Mouse (Mus musculus) neural tube, embryonic 15.5 days (tissue): Measurements from ENCODE around the gene Sdk2. TPM values are rescaled to one million over a fixed set of nuclear protein-coding genes. Genes with fewer than 3 reads are reported as not detected.

Experiments used
- ATAC-seq: fragments of 200-750 bp; cut with Nextera tagmentation; 2 replicates; pipeline ENCODE4 v1.8.0; 2017; ENCODE audit warnings: mild to moderate bottlenecking, moderate TSS enrichment, moderate library complexity; ENCODE audit not compliant: low FRiP score
- H3K27ac ChIP-seq: fragments of 300-500 bp; sonication (generic); replicated peaks from 2 replicates; pipeline ENCODE4 v1.5.1; 2015; ENCODE audit warnings: mild to moderate bottlenecking, inconsistent platforms
- H3K27me3 ChIP-seq: fragments of 300-500 bp; sonication (generic); replicated peaks from 2 replicates; pipeline ENCODE4 v1.6.1; 2015; ENCODE audit warnings: inconsistent platforms
- H3K36me3 ChIP-seq: fragments of 300-500 bp; sonication (generic); 2 replicates; pipeline ENCODE4 v1.6.1; 2015; ENCODE audit warnings: inconsistent platforms
- H3K4me1 ChIP-seq: fragments of 300-500 bp; sonication (generic); 2 replicates; pipeline ENCODE4 v1.6.1; 2015; ENCODE audit warnings: inconsistent platforms
- H3K4me2 ChIP-seq: fragments of 300-500 bp; sonication (generic); 2 replicates; pipeline ENCODE4 v1.6.1; 2015; ENCODE audit warnings: inconsistent platforms, mild to moderate bottlenecking, moderate library complexity
- H3K4me3 ChIP-seq: fragments of 300-500 bp; sonication (generic); replicated peaks from 2 replicates; pipeline ENCODE4 v1.5.1; 2015; ENCODE audit warnings: mild to moderate bottlenecking, inconsistent platforms
- H3K9ac ChIP-seq: fragments of 300-500 bp; sonication (generic); replicated peaks from 2 replicates; pipeline ENCODE4 v1.6.1; 2015; ENCODE audit warnings: mild to moderate bottlenecking, inconsistent platforms
- H3K9me3 ChIP-seq: fragments of 300-500 bp; sonication (generic); replicated peaks from 2 replicates; pipeline ENCODE4 v1.6.1; 2016; ENCODE audit warnings: inconsistent platforms
- WGBS: fragments of 180-500 bp; shearing (Covaris S2); methylation state at CpG from one replicate; pipeline ENCODE4 v1.1.7; 2015; ENCODE audit warnings: mixed read lengths; 5-methylcytosine and 5-hydroxymethylcytosine counted together
- polyA plus RNA-seq: library from polyadenylated mRNA; unstranded; fragments of >200 nt; fragmentation: Nextera tagmentation; extraction: Ambion mirVana; gene quantifications from 2 replicates; pipeline ENCODE4 v1.2.1, GENCODE M21; 2015

Sdk2 gene
- polyA plus RNA-seq, 1 experiment from 2014 or later: 4.6 TPM

- Histone ChIP-seq H3K4me1 (peaks cover 5% of the 10 kb centered on the region; the same call in 1 of the 2 replicates), H3K4me2 (no peak overlapping the region), H3K27me3 (no peaks in the 10 kb centered on the region), H3K27ac (no peak overlapping the region), H3K4me3 (no peak overlapping the region), H3K36me3 (no peaks in the 10 kb centered on the region), H3K9ac (no peak overlapping the region), H3K9me3 (no peaks in the 10 kb centered on the region)
- 93% methylated on average over 5 of the region's 5 CpGs for WGBS
- ATAC-seq: no peak
Observed at GRCm38 (mm10) chr11:113773191-113773590, 293.7 kb downstream of the Sdk2 start.

GRCm38 (mm10) chr11:113771187-113771586 is 295.7 kb downstream of the Sdk2 start:
- no peaks in the 10 kb centered on the region for H3K9me3 ChIP-seq
- no peaks in the 10 kb centered on the region for H3K36me3 ChIP-seq
- no peak overlapping the region for H3K27ac ChIP-seq
- H3K4me2 ChIP-seq: no peak overlapping the region
- H3K4me1 ChIP-seq: peaks cover 10% of the 10 kb centered on the region; the same call in 1 of the 2 replicates
- no peaks in the 10 kb centered on the region for H3K27me3 ChIP-seq
- ATAC-seq: no peak
- 81% methylated on average over 13 of the region's 13 CpGs for WGBS
- no peak overlapping the region for H3K4me3 ChIP-seq
- no peak overlapping the region for H3K9ac ChIP-seq

- no peaks in the 10 kb centered on the region for H3K27me3 ChIP-seq
- no peaks in the 10 kb centered on the region for H3K9me3 ChIP-seq
- 58% methylated on average over 3 of the region's 3 CpGs for whole genome bisulfite sequencing
- H3K36me3 ChIP-seq: no peaks in the 10 kb centered on the region
- H3K4me3 ChIP-seq: no peak overlapping the region
- no peak overlapping the region for H3K9ac ChIP-seq
- H3K27ac ChIP-seq: no peak overlapping the region
- no peak overlapping the region for H3K4me2 ChIP-seq
- no peak for ATAC-seq
- peaks cover 15% of the 10 kb centered on the region for H3K4me1 ChIP-seq
Observed at GRCm38 (mm10) chr11:113768356-113768755, 298.5 kb downstream of the Sdk2 start.

GRCm38 (mm10) chr11:113767285-113767684 is 299.6 kb downstream of the Sdk2 start:
- H3K27ac ChIP-seq: no peak overlapping the region
- no peaks in the 10 kb centered on the region for H3K27me3 ChIP-seq
- no peak overlapping the region for H3K4me2 ChIP-seq
- H3K9ac ChIP-seq: no peak overlapping the region
- H3K36me3 ChIP-seq: no peaks in the 10 kb centered on the region
- WGBS: 66% methylated on average over 8 of the region's 8 CpGs
- ATAC-seq: no peak
- no peaks in the 10 kb centered on the region for H3K9me3 ChIP-seq
- H3K4me1 ChIP-seq: peaks cover 16% of the 10 kb centered on the region
- H3K4me3 ChIP-seq: no peak overlapping the region

- Histone ChIP-seq H3K9ac (no peak overlapping the region), H3K27ac (no peak overlapping the region), H3K4me3 (no peak overlapping the region), H3K36me3 (no peaks in the 10 kb centered on the region), H3K4me1 (peaks cover 16% of the 10 kb centered on the region), H3K9me3 (no peaks in the 10 kb centered on the region), H3K27me3 (no peaks in the 10 kb centered on the region), H3K4me2 (no peak overlapping the region)
- ATAC-seq: no peak
- WGBS: 54% methylated on average over 10 of the region's 10 CpGs
Observed at GRCm38 (mm10) chr11:113766284-113766985, 300.4 kb downstream of the Sdk2 start.

- Histone ChIP-seq H3K27ac (no peak overlapping the region), H3K9ac (no peak overlapping the region), H3K9me3 (no peaks in the 10 kb centered on the region), H3K27me3 (no peaks in the 10 kb centered on the region), H3K4me2 (no peak overlapping the region), H3K4me3 (no peak overlapping the region), H3K4me1 (peaks cover 16% of the 10 kb centered on the region), H3K36me3 (no peaks in the 10 kb centered on the region)
- no peak for ATAC-seq
- 94% methylated on average over 6 of the region's 6 CpGs for WGBS
Observed at GRCm38 (mm10) chr11:113764132-113764849, 302.6 kb downstream of the Sdk2 start.

GRCm38 (mm10) chr11:113763449-113763848 is 303.4 kb downstream of the Sdk2 start:
- whole genome bisulfite sequencing: 15% methylated on average over 5 of the region's 5 CpGs
- no peak overlapping the region for H3K27ac ChIP-seq
- no peak overlapping the region for H3K4me3 ChIP-seq
- H3K4me2 ChIP-seq: no peak overlapping the region
- H3K27me3 ChIP-seq: no peaks in the 10 kb centered on the region
- ATAC-seq: no peak
- H3K36me3 ChIP-seq: no peaks in the 10 kb centered on the region
- H3K4me1 ChIP-seq: peaks cover 16% of the 10 kb centered on the region
- H3K9ac ChIP-seq: no peak overlapping the region
- no peaks in the 10 kb centered on the region for H3K9me3 ChIP-seq

GRCm38 (mm10) chr11:113762136-113762797 is 304.6 kb downstream of the Sdk2 start:
- no peak overlapping the region for H3K4me3 ChIP-seq
- ATAC-seq: no peak
- H3K27ac ChIP-seq: no peak overlapping the region
- no peak overlapping the region for H3K9ac ChIP-seq
- no peaks in the 10 kb centered on the region for H3K27me3 ChIP-seq
- H3K4me2 ChIP-seq: no peak overlapping the region
- no peaks in the 10 kb centered on the region for H3K36me3 ChIP-seq
- no peaks in the 10 kb centered on the region for H3K9me3 ChIP-seq
- WGBS: 84% methylated on average over 8 of the region's 8 CpGs
- H3K4me1 ChIP-seq: peaks cover 15% of the 10 kb centered on the region

- ATAC-seq: no peak
- Histone ChIP-seq H3K9me3 (no peaks in the 10 kb centered on the region), H3K4me2 (no peak overlapping the region), H3K27me3 (no peaks in the 10 kb centered on the region), H3K4me3 (no peak overlapping the region), H3K36me3 (no peaks in the 10 kb centered on the region), H3K4me1 (peaks cover 9% of the 10 kb centered on the region), H3K27ac (no peak overlapping the region), H3K9ac (no peak overlapping the region)
- 89% methylated on average over 7 of the region's 7 CpGs for WGBS
Observed at GRCm38 (mm10) chr11:113761646-113762045, 305.2 kb downstream of the Sdk2 start.

GRCm38 (mm10) chr11:113760476-113760875 is 306.4 kb downstream of the Sdk2 start:
- Histone ChIP-seq H3K9me3 (no peaks in the 10 kb centered on the region), H3K36me3 (no peaks in the 10 kb centered on the region), H3K4me1 (peaks cover 6% of the 10 kb centered on the region; the same call in 1 of the 2 replicates), H3K4me2 (no peak overlapping the region), H3K27ac (no peak overlapping the region), H3K9ac (no peak overlapping the region), H3K4me3 (no peak overlapping the region), H3K27me3 (no peaks in the 10 kb centered on the region)
- 67% methylated on average over 7 of the region's 7 CpGs for WGBS
- ATAC-seq: no peak

- H3K4me2 ChIP-seq: no peak overlapping the region
- no peaks in the 10 kb centered on the region for H3K9me3 ChIP-seq
- no peaks in the 10 kb centered on the region for H3K36me3 ChIP-seq
- H3K4me1 ChIP-seq: peaks cover 6% of the 10 kb centered on the region; the same call in 1 of the 2 replicates
- H3K9ac ChIP-seq: no peak overlapping the region
- ATAC-seq: no peak
- no peak overlapping the region for H3K27ac ChIP-seq
- WGBS: 96% methylated on average over 5 of the region's 5 CpGs
- H3K27me3 ChIP-seq: no peaks in the 10 kb centered on the region
- H3K4me3 ChIP-seq: no peak overlapping the region
Observed at GRCm38 (mm10) chr11:113758851-113759250, 308.0 kb downstream of the Sdk2 start.

- Histone ChIP-seq H3K9me3 (no peaks in the 10 kb centered on the region), H3K36me3 (no peaks in the 10 kb centered on the region), H3K4me3 (no peak overlapping the region), H3K27ac (no peak overlapping the region), H3K9ac (no peak overlapping the region), H3K4me2 (no peak overlapping the region), H3K27me3 (no peaks in the 10 kb centered on the region), H3K4me1 (peaks cover 8% of the 10 kb centered on the region)
- WGBS: 95% methylated on average over 12 of the region's 12 CpGs
- ATAC-seq: no peak
Observed at GRCm38 (mm10) chr11:113756578-113756977, 310.3 kb downstream of the Sdk2 start.
